Mouse (Mus musculus) heart, adult 2 months (tissue): ENCODE data around the gene Gsta4. TPM values are rescaled to one million over a fixed set of nuclear protein-coding genes. Genes with fewer than 3 reads are reported as not detected.

Experiments used
- DNase-seq, 2 experiments: peaks; one replicate each; pipeline ENCODE4 v3.0.0; 2021
- H3K27ac ChIP-seq: fragments of 200-600 bp; 2 replicates; pipeline ENCODE4 v1.8.1; 2022
- H3K27me3 ChIP-seq: fragments of 200-500 bp; 2 replicates; pipeline ENCODE4 v1.6.1; 2012; ENCODE audit warnings: mild to moderate bottlenecking, low read length, inconsistent platforms, mixed read lengths; ENCODE audit not compliant: control insufficient read depth, insufficient read depth
- H3K36me3 ChIP-seq: fragments of 200-500 bp; 2 replicates; pipeline ENCODE4 v1.6.1; 2012; ENCODE audit warnings: low read length, inconsistent platforms; ENCODE audit not compliant: control insufficient read depth, insufficient read depth
- H3K4me1 ChIP-seq: fragments of 200-500 bp; 2 replicates; pipeline ENCODE4 v1.6.1; 2011; ENCODE audit warnings: low read length; ENCODE audit not compliant: control insufficient read depth, insufficient read depth
- H3K4me3 ChIP-seq: fragments of 200-600 bp; 2 replicates; pipeline ENCODE4 v1.8.1; 2022
- H3K79me2 ChIP-seq: fragments of 200-500 bp; replicated peaks from 2 replicates; pipeline ENCODE4 v1.6.1; 2012; ENCODE audit warnings: mild to moderate bottlenecking, inconsistent platforms, low read length, moderate library complexity, mixed read lengths; ENCODE audit not compliant: control insufficient read depth, insufficient read depth
- H3K9ac ChIP-seq: fragments of 200-500 bp; 2 replicates; pipeline ENCODE4 v1.6.1; 2012; ENCODE audit warnings: low read depth, mild to moderate bottlenecking, control low read depth, inconsistent platforms, low read length, mixed read lengths
- CTCF ChIP-seq: fragments of 200-600 bp; IDR thresholded peaks from 2 replicates; pipeline ENCODE4 v1.8.1; 2022; ENCODE audit warnings: antibody characterized with exemption, mild to moderate bottlenecking, moderate library complexity
- EP300 ChIP-seq: fragments of 200-500 bp; IDR thresholded peaks from 2 replicates; pipeline ENCODE4 v1.6.1; 2011; ENCODE audit warnings: low read depth, low read length, control low read depth; ENCODE audit not compliant: insufficient read depth
- POLR2A ChIP-seq: fragments of 200-500 bp; IDR thresholded peaks from 2 replicates; pipeline ENCODE4 v1.6.1; 2011; ENCODE audit warnings: mild to moderate bottlenecking, low read depth, low read length, control low read depth; ENCODE audit not compliant: insufficient read depth
- WGBS: fragments of 180-500 bp; shearing (Covaris S2); methylation state at CpG from one replicate; pipeline ENCODE4 v1.1.7; 2018; 5-methylcytosine and 5-hydroxymethylcytosine counted together
- intact Hi-C: fragments of 180-260 bp; cut with DNase I; formaldehyde crosslinking; loops from one replicate; pipeline ENCODE4 v1.15.1; 2025
- polyA plus RNA-seq: library from polyadenylated mRNA; depleted of rRNA; stranded (reverse); fragments of >200 nt; gene quantifications from 2 replicates; pipeline ENCODE4 v1.2.3, GENCODE M21; 2012
- total RNA-seq, 2 experiments: library from RNA; stranded (reverse); gene quantifications; 2 replicates each; pipeline ENCODE4 v1.2.3; 2021

Gene Gsta4
- total and polyA plus RNA-seq, 3 experiments, result 53.4 to 104 (median 100) TPM

DNA sequence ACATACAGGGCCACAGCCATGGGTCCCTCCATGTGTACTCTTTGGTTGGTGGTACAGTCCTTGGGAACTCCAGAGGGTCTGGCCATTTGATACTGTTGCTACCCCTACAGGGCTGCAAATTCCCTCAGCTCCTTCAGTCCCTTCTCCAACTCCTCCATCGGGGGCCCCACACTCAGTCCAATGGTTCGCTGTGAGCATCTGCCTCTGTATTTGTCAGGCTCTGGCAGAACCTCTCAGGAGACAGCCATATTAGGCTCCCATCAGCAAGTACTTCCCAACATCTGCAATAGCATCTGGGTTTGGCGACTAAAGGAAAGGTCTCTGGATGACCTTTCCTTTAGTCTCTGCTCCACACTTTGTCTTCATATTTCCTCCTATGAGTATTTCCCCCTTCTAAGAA, 28.9 kb downstream of the Gsta4 start:
- no peak for DNase-seq
- H3K27me3 ChIP-seq, result no peaks in the 10 kb centered on the region
- peaks cover 6% of the 10 kb centered on the region for H3K4me1 ChIP-seq
- 96% methylated on average over 3 of the region's 3 CpGs for WGBS
- H3K9ac ChIP-seq, result no peak overlapping the region
- no peaks in the 10 kb centered on the region for H3K79me2 ChIP-seq
- TF ChIP-seq EP300 (no peak), POLR2A (no peak), CTCF (no peak)
- no peak overlapping the region for H3K4me3 ChIP-seq
- H3K36me3 ChIP-seq, result 0 out of 2 replicates have a peak, but pooled peaks cover 2% of the 10 kb centered on the region
- intact Hi-C loops, result no loop called here
- no peak overlapping the region for H3K27ac ChIP-seq

DNA sequence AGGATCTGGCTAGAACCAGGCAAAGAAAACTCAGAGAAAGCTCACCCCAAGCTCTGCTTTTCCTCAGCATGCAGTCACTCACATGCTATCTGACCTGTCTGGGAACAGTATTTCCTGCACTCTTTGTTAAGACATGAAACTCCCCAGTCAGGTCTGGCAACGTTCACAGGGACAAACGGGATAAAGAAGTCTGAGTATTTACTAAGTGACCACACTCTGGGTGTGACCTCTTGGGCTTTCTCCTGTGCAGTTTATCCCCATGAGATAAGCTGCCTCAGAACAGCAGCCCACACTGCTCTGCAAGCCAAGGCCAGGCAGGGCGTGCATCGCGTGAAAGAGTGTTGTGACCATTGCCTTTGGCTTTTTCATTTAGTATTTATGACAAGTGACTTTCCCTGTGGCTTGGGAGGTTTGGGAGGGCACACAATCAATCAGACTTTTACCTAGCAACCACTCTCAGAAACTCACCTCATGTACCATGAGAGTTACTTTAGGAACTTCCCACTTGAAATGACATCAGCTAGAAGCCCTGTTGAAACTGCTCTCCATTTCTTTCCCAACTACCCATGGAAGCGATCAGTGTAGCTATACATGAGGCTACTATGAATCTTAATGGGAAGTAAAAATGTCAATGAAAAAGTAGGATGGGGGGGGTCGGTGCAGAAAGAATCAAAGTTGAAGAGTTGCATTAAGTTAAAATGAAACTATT, 29.9 kb downstream of the Gsta4 start:
- H3K4me3 ChIP-seq, result no peak overlapping the region
- 20% methylated on average over 7 of the region's 7 CpGs for WGBS
- DNase-seq, result peak in 1 of 2 experiments; percentile 53
- intact Hi-C loops, result no loop called here
- H3K27me3 ChIP-seq, result no peaks in the 10 kb centered on the region
- H3K27ac ChIP-seq, result 0 out of 2 replicates have a peak overlapping the region, but pooled peaks have one; percentile 22
- no peak for TF ChIP-seq EP300
- TF ChIP-seq POLR2A, result no peak
- TF ChIP-seq CTCF, result no peak
- H3K79me2 ChIP-seq, result no peaks in the 10 kb centered on the region
- H3K36me3 ChIP-seq, result 0 out of 2 replicates have a peak, but pooled peaks cover 2% of the 10 kb centered on the region
- H3K9ac ChIP-seq, result no peak overlapping the region
- H3K4me1 ChIP-seq, result peaks cover 6% of the 10 kb centered on the region

DNA sequence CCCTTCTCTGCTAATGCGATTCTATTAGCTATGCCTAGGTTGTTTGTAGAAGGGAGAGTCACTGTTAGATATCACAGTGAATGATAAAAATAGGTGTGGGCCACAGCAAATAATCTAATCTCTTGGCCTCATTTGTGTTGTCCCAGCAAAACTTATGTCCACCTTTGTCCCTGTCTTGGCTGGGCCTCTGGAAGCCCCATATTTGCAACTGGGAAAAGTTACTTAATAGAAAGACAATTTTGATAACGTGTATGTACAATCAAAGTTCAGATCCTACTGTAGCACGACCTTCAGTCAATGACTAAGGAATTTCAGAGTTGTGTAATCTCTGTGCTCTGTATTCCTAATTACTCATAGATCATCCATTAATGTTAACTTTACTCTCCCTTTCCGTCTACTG, 34.5 kb downstream of the Gsta4 start:
- Histone ChIP-seq H3K4me3 (no peak overlapping the region), H3K9ac (no peak overlapping the region), H3K79me2 (no peaks in the 10 kb centered on the region), H3K36me3 (0 out of 2 replicates have a peak, but pooled peaks cover 2% of the 10 kb centered on the region), H3K4me1 (peaks cover 6% of the 10 kb centered on the region), H3K27ac (no peak overlapping the region; the same call in 1 of the 2 replicates), H3K27me3 (no peaks in the 10 kb centered on the region)
- intact Hi-C loops, result no loop called here
- WGBS, result 39% methylated on average over 4 of the region's 4 CpGs
- no peak for TF ChIP-seq EP300
- no peak for TF ChIP-seq POLR2A
- no peak for TF ChIP-seq CTCF
- DNase-seq, result no peak

DNA sequence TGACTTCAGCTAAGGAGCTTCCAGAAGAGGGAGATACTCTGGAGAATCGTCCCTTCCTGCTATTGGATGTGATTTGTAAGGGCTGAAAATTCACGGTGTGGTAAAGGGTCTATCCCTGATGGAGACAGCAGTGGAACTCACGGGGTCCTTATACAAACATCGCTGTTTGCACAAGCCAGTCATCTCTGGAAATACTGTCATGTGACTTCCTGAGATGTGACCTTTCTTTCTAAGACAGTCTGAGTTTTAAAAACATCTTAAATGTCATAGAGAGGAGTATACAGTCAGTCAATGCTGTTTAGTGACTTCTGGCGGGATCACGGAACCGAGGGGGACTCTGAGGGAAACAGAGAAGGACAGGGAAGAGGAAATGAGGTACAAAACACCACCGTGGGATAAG, 40.0 kb downstream of the Gsta4 start:
- H3K9ac ChIP-seq, result no peak overlapping the region
- intact Hi-C loops, result no loop called here
- H3K79me2 ChIP-seq, result no peaks in the 10 kb centered on the region
- DNase-seq, result no peak
- 44% methylated on average over 8 of the region's 8 CpGs for WGBS
- H3K36me3 ChIP-seq, result no peaks in the 10 kb centered on the region
- TF ChIP-seq POLR2A (no peak), CTCF (no peak), EP300 (no peak)
- no peaks in the 10 kb centered on the region for H3K27me3 ChIP-seq
- no peak overlapping the region for H3K27ac ChIP-seq
- H3K4me1 ChIP-seq, result no peaks in the 10 kb centered on the region; the same call in 1 of the 2 replicates
- no peak overlapping the region for H3K4me3 ChIP-seq

DNA sequence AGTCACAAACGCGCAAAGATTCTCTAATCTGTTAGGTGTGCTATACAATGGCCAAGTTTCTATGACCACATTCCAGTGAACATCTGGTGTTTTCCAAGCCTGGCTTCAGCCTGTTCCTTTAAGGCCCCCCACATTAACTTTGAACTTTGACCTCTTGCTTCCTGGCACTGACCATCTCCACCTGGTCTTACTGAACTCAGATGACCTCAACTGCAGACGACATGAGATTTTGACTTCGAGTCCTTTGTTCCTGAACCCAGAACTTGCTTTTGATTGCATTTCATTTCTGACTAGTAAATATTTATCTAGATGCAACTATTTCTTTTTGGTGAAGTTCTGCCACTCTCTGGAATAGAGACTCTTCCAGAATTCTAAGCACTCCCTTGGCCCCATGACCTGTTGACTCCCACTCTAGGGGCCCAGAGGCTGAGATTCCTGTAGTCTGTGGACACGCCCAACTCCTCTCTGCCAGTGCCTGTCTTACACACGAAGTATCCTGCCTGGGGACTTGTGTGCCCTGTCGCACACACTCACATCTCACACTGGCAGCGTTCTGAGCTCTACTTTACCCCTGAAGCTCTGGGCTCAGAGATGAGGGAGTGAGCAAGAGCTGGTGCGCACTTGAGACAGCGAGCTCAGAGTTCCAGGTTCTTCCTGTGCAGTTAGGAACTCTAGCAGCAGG, 40.8 kb downstream of the Gsta4 start:
- Histone ChIP-seq H3K27ac (no peak overlapping the region), H3K4me3 (no peak overlapping the region), H3K27me3 (no peaks in the 10 kb centered on the region), H3K79me2 (no peaks in the 10 kb centered on the region), H3K9ac (no peak overlapping the region), H3K36me3 (no peaks in the 10 kb centered on the region), H3K4me1 (no peaks in the 10 kb centered on the region; the same call in 1 of the 2 replicates)
- intact Hi-C loops, result no loop called here
- DNase-seq, result no peak
- TF ChIP-seq CTCF, result no peak
- 67% methylated on average over 10 of the region's 10 CpGs for WGBS

DNA sequence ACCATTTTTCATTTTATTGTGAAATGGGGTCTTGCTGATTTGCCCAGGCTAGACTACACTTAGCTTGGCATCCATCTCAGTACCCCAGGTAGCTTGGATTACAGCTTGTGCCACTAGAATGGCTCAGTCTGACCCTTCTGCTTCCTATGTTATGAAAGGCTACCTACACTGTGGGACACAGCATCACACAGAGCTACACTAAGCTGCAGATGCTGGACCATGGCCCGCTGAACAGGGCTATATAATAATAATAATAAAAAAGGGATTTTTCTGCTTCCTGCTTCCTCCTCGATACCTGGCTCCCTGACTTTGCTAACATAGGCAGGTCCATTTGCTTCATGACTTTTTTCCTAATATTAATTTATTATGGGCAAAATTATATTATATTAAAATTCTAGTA, 41.8 kb downstream of the Gsta4 start:
- DNase-seq, result no peak
- no peaks in the 10 kb centered on the region for H3K79me2 ChIP-seq
- H3K27ac ChIP-seq, result no peak overlapping the region
- TF ChIP-seq CTCF (no peak), EP300 (no peak), POLR2A (no peak)
- intact Hi-C loops, result no loop called here
- no peak overlapping the region for H3K4me3 ChIP-seq
- H3K4me1 ChIP-seq, result no peaks in the 10 kb centered on the region; the same call in 1 of the 2 replicates
- no peaks in the 10 kb centered on the region for H3K27me3 ChIP-seq
- H3K36me3 ChIP-seq, result no peaks in the 10 kb centered on the region
- no peak overlapping the region for H3K9ac ChIP-seq
- 91% methylated on average over 2 of the region's 2 CpGs for WGBS
